Mouse (Mus musculus) bone marrow, adult 2 months (tissue): ENCODE data around the gene Prdm16. TPM values are rescaled to one million over a fixed set of nuclear protein-coding genes. Genes with fewer than 3 reads are reported as not detected.

Experiments used
- H3K27ac ChIP-seq: fragments of 200-500 bp; 2 replicates; pipeline ENCODE4 v1.5.1; 2012; ENCODE audit warnings: low read depth, mild to moderate bottlenecking, control low read depth, inconsistent platforms, low read length; ENCODE audit not compliant: control insufficient read depth, poor library complexity, insufficient read depth
- H3K4me1 ChIP-seq: fragments of 200-500 bp; 2 replicates; pipeline ENCODE4 v1.6.1; 2011; ENCODE audit warnings: low read length; ENCODE audit not compliant: control insufficient read depth, insufficient read depth
- H3K4me3 ChIP-seq: fragments of 200-500 bp; replicated peaks from 2 replicates; pipeline ENCODE3; 2011; ENCODE audit warnings: mild to moderate bottlenecking, low read depth, low read length, control low read depth; ENCODE audit not compliant: control insufficient read depth
- CTCF ChIP-seq: fragments of 200-500 bp; IDR thresholded peaks from 2 replicates; pipeline ENCODE4 v1.5.1; 2011; ENCODE audit warnings: low read length, control low read depth; ENCODE audit not compliant: control insufficient read depth, insufficient read depth
- POLR2A ChIP-seq: fragments of 200-500 bp; IDR thresholded peaks from 2 replicates; pipeline ENCODE4 v1.6.1; 2011; ENCODE audit warnings: low read depth, mild to moderate bottlenecking, control low read depth, low read length, borderline replicate concordance; ENCODE audit not compliant: control insufficient read depth
- WGBS: fragments of 180-500 bp; shearing (Covaris S2); methylation state at CpG from one replicate; pipeline ENCODE4 v1.1.7; 2018; 5-methylcytosine and 5-hydroxymethylcytosine counted together
- polyA plus RNA-seq: library from polyadenylated mRNA; stranded (reverse); fragments of >200 nt; gene quantifications from 2 replicates; pipeline ENCODE4 v1.2.4, GENCODE M21; 2011; ENCODE audit warnings: low replicate concordance; ENCODE audit not compliant: missing spikeins, insufficient read depth, insufficient read length

The Prdm16 gene
- polyA plus RNA-seq, 1 experiment, result 0.70 TPM

GRCm38 (mm10) chr4:154312935-154313621 lies 323.6 kb downstream of the Prdm16 start:
- no peak for TF ChIP-seq POLR2A
- no peak for TF ChIP-seq CTCF
- no peak overlapping the region for H3K4me3 ChIP-seq
- WGBS, result 57% methylated on average over 4 of the region's 4 CpGs
- no peaks in the 10 kb centered on the region for H3K4me1 ChIP-seq
- no peak overlapping the region for H3K27ac ChIP-seq

DNA sequence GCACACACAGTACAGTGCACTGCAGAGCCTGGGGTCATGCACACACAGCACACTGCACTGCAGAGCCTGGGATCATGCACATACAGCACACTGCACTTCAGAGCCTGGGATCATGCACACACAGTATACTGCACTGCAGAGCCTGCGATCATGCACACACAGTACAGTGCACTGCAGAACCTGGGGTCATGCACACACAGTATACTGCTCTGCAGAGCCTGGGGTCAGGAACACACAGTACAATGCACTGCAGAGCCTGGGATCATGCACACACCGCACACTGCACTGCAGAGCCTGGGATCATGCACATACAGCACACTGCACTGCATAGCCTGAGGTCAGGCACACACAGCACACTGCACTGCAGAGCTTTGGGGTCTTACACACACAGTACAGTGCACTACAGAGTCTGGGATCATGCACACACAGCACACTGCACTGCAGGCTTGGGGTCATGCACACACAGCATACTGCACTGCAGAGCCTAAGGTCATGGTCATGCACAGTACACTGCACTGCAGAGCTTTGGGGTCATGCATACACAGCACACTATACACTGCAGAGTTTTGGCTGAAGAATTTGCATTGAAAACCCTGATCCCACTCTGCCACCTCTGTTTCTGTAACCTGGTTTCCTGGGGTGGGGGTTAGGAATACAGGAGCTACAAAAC lies 324.4 kb downstream of the Prdm16 start:
- 79% methylated on average over 2 of the region's 2 CpGs for WGBS
- no peak for TF ChIP-seq POLR2A
- Histone ChIP-seq H3K4me1 (no peaks in the 10 kb centered on the region), H3K4me3 (no peak overlapping the region), H3K27ac (no peak overlapping the region)

DNA sequence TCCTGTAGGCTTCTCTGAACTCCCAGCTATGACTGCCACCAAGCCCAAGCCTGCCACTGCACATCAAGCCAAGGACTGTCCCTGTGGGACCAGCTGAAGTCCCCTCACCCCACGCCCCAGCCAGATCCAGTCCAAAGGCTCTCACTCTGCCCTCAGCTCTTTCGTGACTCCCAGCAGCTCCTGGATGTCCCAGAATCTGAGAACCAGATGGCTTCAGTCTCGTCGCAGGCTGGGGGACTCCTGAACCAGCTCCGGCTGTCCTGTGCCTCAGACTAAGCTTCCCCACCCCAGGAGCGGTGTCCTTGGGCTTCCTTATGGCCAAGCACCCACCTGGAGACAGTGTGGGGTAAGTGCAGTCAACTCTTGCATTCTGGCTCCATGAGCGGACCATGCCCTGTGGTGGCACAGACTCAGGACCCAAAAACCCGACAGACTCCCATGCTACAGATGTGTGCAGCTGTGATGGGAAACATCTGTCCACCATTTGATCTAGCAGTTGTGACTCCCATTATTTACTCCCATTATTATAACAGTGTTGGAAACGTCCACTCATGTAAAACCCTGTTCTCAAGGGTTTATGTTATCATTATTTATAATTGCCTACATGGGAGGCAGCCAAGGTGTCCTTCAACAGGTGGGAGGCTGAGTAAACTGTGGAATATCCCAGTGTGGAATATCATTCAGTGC lies 326.0 kb downstream of the Prdm16 start:
- TF ChIP-seq POLR2A, result no peak
- no peak for TF ChIP-seq CTCF
- H3K4me1 ChIP-seq, result no peaks in the 10 kb centered on the region
- WGBS, result 76% methylated on average over 9 of the region's 9 CpGs

DNA sequence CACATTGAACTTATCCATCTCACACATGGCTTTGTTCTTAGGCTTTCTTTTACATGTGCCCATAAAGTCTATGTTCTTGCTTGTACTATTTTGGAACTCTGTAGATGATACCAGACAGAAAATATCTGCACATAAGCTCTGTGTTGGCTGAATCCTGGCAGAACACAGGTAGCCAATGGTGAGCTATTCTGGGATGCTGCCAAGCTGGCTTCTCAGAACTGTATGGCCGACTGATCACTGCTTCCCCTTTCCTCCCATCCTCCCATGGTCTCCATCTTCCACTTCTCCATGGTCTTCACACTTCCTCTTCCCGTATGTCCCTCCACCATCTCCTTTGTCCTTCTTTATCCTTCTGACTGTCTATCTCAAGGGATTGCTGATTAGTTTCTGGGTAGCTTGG lies 327.5 kb downstream of the Prdm16 start:
- Histone ChIP-seq H3K4me1 (no peaks in the 10 kb centered on the region), H3K27ac (no peak overlapping the region), H3K4me3 (no peak overlapping the region)
- TF ChIP-seq POLR2A (no peak), CTCF (no peak)
- 21% methylated on average over 2 of the region's 2 CpGs for WGBS

More for the DNA sequence above, 326.0 kb downstream of the Prdm16 start:
- Histone ChIP-seq H3K4me3 (no peak overlapping the region), H3K27ac (no peak overlapping the region)

DNA sequence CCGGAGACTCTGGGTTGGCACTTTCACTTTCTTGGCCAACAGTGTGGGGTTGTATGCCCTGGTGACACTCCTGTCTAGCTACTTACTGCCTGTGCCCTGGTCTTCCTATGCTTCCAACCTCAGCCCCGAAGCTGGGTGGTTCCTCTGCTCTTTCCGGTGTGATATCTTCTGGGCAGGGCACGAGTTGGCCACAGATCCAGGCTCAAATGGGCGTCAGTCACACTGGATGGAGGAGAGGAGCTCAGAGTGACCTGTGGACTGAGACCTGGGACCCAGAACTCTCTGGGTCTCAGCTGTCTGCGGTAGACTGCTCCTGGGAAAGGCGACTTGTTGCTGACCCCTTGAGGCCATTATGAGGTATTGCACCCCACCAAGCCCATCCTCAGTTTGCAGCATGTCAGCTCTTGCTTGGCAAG lies 335.2 kb downstream of the Prdm16 start, which contains the start of gene Arhgef16:
Gene Arhgef16, minus strand, starts transcription at position 211 of the 416 bp plus-strand sequence.
- TF ChIP-seq CTCF (peak; percentile 71), POLR2A (no peak)
- no peak within 1 kb of the TSS for H3K4me3 ChIP-seq
- 10% methylated on average over 7 of the region's 7 CpGs for WGBS
- no peak within 1 kb of the TSS for H3K27ac ChIP-seq
- no peaks in the 10 kb centered on the region for H3K4me1 ChIP-seq

- Histone ChIP-seq H3K27ac (no peak overlapping the region), H3K4me1 (no peaks in the 10 kb centered on the region), H3K4me3 (no peak overlapping the region)
- WGBS, result 3% methylated on average over 66 of the region's 66 CpGs
- no peak for TF ChIP-seq POLR2A
- no peak for TF ChIP-seq CTCF
Observed at GRCm38 (mm10) chr4:154299541-154300271, 337.0 kb downstream of the Prdm16 start.

DNA sequence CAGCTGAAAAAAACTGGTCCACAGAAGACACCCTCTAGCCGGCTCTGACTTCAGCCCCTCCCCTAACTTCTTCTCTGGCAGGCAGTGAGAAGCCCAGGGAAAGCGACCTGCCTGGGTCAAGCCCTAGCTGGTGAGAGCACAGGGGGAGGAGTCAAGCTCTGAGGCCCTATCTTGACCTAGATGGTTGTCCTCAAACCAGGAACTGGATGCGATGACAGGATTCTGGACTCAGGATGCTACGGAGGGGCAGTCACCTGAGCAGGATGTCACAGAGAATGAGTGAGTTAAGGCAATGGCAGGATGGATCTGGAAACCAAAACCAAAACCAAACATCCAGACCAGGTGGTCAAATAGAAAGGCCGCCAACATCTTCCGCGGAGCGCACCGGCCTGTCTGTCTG lies 338.9 kb downstream of the Prdm16 start:
- no peak overlapping the region for H3K27ac ChIP-seq
- WGBS, result 37% methylated on average over 9 of the region's 9 CpGs
- H3K4me1 ChIP-seq, result no peaks in the 10 kb centered on the region
- H3K4me3 ChIP-seq, result no peak overlapping the region
- TF ChIP-seq CTCF (no peak), POLR2A (no peak)
